Mouse (Mus musculus): Measurements from ENCODE around the gene Pde11a. TPM values are rescaled to one million over a fixed set of nuclear protein-coding genes. Genes with fewer than 3 reads are reported as not detected.

The Pde11a gene
- polyA plus RNA-seq, 1 experiment: not detected

GRCm38 (mm10) chr2:76368861-76369660 is 30.5 kb upstream of the Pde11a start:
- Histone ChIP-seq H3K27ac (ENCODE audit: control insufficient read depth, insufficient read depth, low read depth, low read length, poor library complexity) (no peak overlapping the region), H3K4me1 (ENCODE audit: control insufficient read depth, insufficient read depth, low read length) (no peaks in the 10 kb centered on the region), H3K4me3 (replicated peaks; ENCODE audit: control insufficient read depth, low read depth, low read length) (no peak overlapping the region)
- 60% methylated on average over 13 of the region's 13 CpGs for WGBS
- TF ChIP-seq CTCF (IDR thresholded peaks at IDR 0.05; ENCODE audit: control insufficient read depth, insufficient read depth, low read length): no peak
- no peak for TF ChIP-seq POLR2A (IDR thresholded peaks at IDR 0.05; ENCODE audit: borderline replicate concordance, control insufficient read depth, low read depth, low read length)

- H3K4me3 ChIP-seq (replicated peaks; ENCODE audit: control insufficient read depth, low read depth, low read length): no peak overlapping the region
- H3K4me1 ChIP-seq (ENCODE audit: control insufficient read depth, insufficient read depth, low read length): no peaks in the 10 kb centered on the region
- TF ChIP-seq CTCF (IDR thresholded peaks at IDR 0.05; ENCODE audit: control insufficient read depth, insufficient read depth, low read length) (peak; percentile 42; the same call in 1 of the 2 replicates), POLR2A (IDR thresholded peaks at IDR 0.05; ENCODE audit: borderline replicate concordance, control insufficient read depth, low read depth, low read length) (no peak)
- WGBS: 14% methylated on average over 9 of the region's 9 CpGs
- no peak overlapping the region for H3K27ac ChIP-seq (ENCODE audit: control insufficient read depth, insufficient read depth, low read depth, low read length, poor library complexity)
These were observed 28.8 kb upstream of the Pde11a start for GRCm38 (mm10) chr2:76367188-76367922.

- Histone ChIP-seq H3K27ac (ENCODE audit: control insufficient read depth, insufficient read depth, low read depth, low read length, poor library complexity) (no peak overlapping the region), H3K4me1 (ENCODE audit: control insufficient read depth, insufficient read depth, low read length) (no peaks in the 10 kb centered on the region), H3K4me3 (replicated peaks; ENCODE audit: control insufficient read depth, low read depth, low read length) (no peak overlapping the region)
- 59% methylated on average over 4 of the region's 4 CpGs for WGBS
- TF ChIP-seq POLR2A (IDR thresholded peaks at IDR 0.05; ENCODE audit: borderline replicate concordance, control insufficient read depth, low read depth, low read length) (no peak), CTCF (IDR thresholded peaks at IDR 0.05; ENCODE audit: control insufficient read depth, insufficient read depth, low read length) (no peak)
These were observed 27.2 kb upstream of the Pde11a start for GRCm38 (mm10) chr2:76365811-76366210.

- H3K4me3 ChIP-seq (replicated peaks; ENCODE audit: control insufficient read depth, low read depth, low read length): no peak overlapping the region
- WGBS: 64% methylated on average over 2 of the region's 2 CpGs
- H3K27ac ChIP-seq (ENCODE audit: control insufficient read depth, insufficient read depth, low read depth, low read length, poor library complexity): no peak overlapping the region
- TF ChIP-seq POLR2A (IDR thresholded peaks at IDR 0.05; ENCODE audit: borderline replicate concordance, control insufficient read depth, low read depth, low read length) (no peak), CTCF (IDR thresholded peaks at IDR 0.05; ENCODE audit: control insufficient read depth, insufficient read depth, low read length) (no peak)
- no peaks in the 10 kb centered on the region for H3K4me1 ChIP-seq (ENCODE audit: control insufficient read depth, insufficient read depth, low read length)
These were observed 23.5 kb upstream of the Pde11a start for GRCm38 (mm10) chr2:76362111-76362510.

- H3K4me1 ChIP-seq (ENCODE audit: control insufficient read depth, insufficient read depth, low read length): no peaks in the 10 kb centered on the region
- 82% methylated on average over 11 of the region's 11 CpGs for WGBS
- H3K27ac ChIP-seq (ENCODE audit: control insufficient read depth, insufficient read depth, low read depth, low read length, poor library complexity): no peak within 1 kb of the TSS
- TF ChIP-seq CTCF (IDR thresholded peaks at IDR 0.05; ENCODE audit: control insufficient read depth, insufficient read depth, low read length) (no peak), POLR2A (IDR thresholded peaks at IDR 0.05; ENCODE audit: borderline replicate concordance, control insufficient read depth, low read depth, low read length) (no peak)
- H3K4me3 ChIP-seq (replicated peaks; ENCODE audit: control insufficient read depth, low read depth, low read length): no peak within 1 kb of the TSS
These were observed 21.7 kb upstream of the Pde11a start, which contains the start of gene Cyct for GRCm38 (mm10) chr2:76360226-76360625. TSS of gene Cyct (minus strand) at chr2:76360450.

- no peak overlapping the region for H3K4me3 ChIP-seq (replicated peaks; ENCODE audit: control insufficient read depth, low read depth, low read length)
- 56% methylated on average over 6 of the region's 6 CpGs for WGBS
These were observed 9.3 kb upstream of the Pde11a start for GRCm38 (mm10) chr2:76347839-76348238.

GRCm38 (mm10) chr2:76342146-76342545 is 3.6 kb upstream of the Pde11a start:
- TF ChIP-seq POLR2A (IDR thresholded peaks at IDR 0.05; ENCODE audit: borderline replicate concordance, control insufficient read depth, low read depth, low read length) (no peak), CTCF (IDR thresholded peaks at IDR 0.05; ENCODE audit: control insufficient read depth, insufficient read depth, low read length) (no peak)
- Histone ChIP-seq H3K4me3 (replicated peaks; ENCODE audit: control insufficient read depth, low read depth, low read length) (no peak overlapping the region), H3K27ac (ENCODE audit: control insufficient read depth, insufficient read depth, low read depth, low read length, poor library complexity) (no peak overlapping the region), H3K4me1 (ENCODE audit: control insufficient read depth, insufficient read depth, low read length) (no peaks in the 10 kb centered on the region)
- WGBS: 84% methylated on average over 9 of the region's 9 CpGs

More at GRCm38 (mm10) chr2:76347839-76348238, 9.3 kb upstream of the Pde11a start:
- TF ChIP-seq POLR2A (IDR thresholded peaks at IDR 0.05; ENCODE audit: borderline replicate concordance, control insufficient read depth, low read depth, low read length) (no peak), CTCF (IDR thresholded peaks at IDR 0.05; ENCODE audit: control insufficient read depth, insufficient read depth, low read length) (no peak)
- H3K4me1 ChIP-seq (ENCODE audit: control insufficient read depth, insufficient read depth, low read length): no peaks in the 10 kb centered on the region
- H3K27ac ChIP-seq (ENCODE audit: control insufficient read depth, insufficient read depth, low read depth, low read length, poor library complexity): no peak overlapping the region

- 71% methylated on average over 5 of the region's 5 CpGs for WGBS
- TF ChIP-seq POLR2A (IDR thresholded peaks at IDR 0.05; ENCODE audit: borderline replicate concordance, control insufficient read depth, low read depth, low read length) (no peak), CTCF (IDR thresholded peaks at IDR 0.05; ENCODE audit: control insufficient read depth, insufficient read depth, low read length) (no peak)
- H3K4me1 ChIP-seq (ENCODE audit: control insufficient read depth, insufficient read depth, low read length): no peaks in the 10 kb centered on the region
- no peak overlapping the region for H3K27ac ChIP-seq (ENCODE audit: control insufficient read depth, insufficient read depth, low read depth, low read length, poor library complexity)
- no peak overlapping the region for H3K4me3 ChIP-seq (replicated peaks; ENCODE audit: control insufficient read depth, low read depth, low read length)
These were observed 4.0 kb downstream of the Pde11a start for GRCm38 (mm10) chr2:76334596-76334995.

Measured in bone marrow, adult 2 months (tissue).